Mouse (Mus musculus) stomach, postnatal 0 days (tissue): ENCODE results near the gene Msh3. TPM values are rescaled to one million over a fixed set of nuclear protein-coding genes. Genes with fewer than 3 reads are reported as not detected.

Experiments
- ATAC-seq: fragments of 200-750 bp; cut with Nextera tagmentation; 2 replicates; pipeline ENCODE4 v1.8.0; 2017; ENCODE audit not compliant: low FRiP score, low TSS enrichment
- DNase-seq: peaks from one replicate; pipeline ENCODE4 v3.0.0-alpha.2; 2016; ENCODE audit warnings: low spot score
- H3K27ac ChIP-seq: fragments of 300-500 bp; sonication (generic); replicated peaks from 2 replicates; pipeline ENCODE4 v1.5.1; 2014; ENCODE audit warnings: mild to moderate bottlenecking, control low read depth
- H3K27me3 ChIP-seq: fragments of 300-500 bp; sonication (generic); 2 replicates; pipeline ENCODE4 v1.6.1; 2014; ENCODE audit warnings: low read length; ENCODE audit not compliant: control insufficient read depth, insufficient read depth
- H3K36me3 ChIP-seq: fragments of 300-500 bp; sonication (generic); 2 replicates; pipeline ENCODE4 v1.6.1; 2014; ENCODE audit warnings: low read length, mixed read lengths; ENCODE audit not compliant: control insufficient read depth, insufficient read depth
- H3K4me1 ChIP-seq: fragments of 300-500 bp; sonication (generic); replicated peaks from 2 replicates; pipeline ENCODE4 v1.6.1; 2014; ENCODE audit warnings: antibody characterized with exemption; ENCODE audit not compliant: control insufficient read depth, insufficient read depth
- H3K4me2 ChIP-seq: fragments of 300-500 bp; sonication (generic); replicated peaks from 2 replicates; pipeline ENCODE4 v1.6.1; 2014; ENCODE audit warnings: low read depth, mild to moderate bottlenecking, control low read depth, moderate library complexity
- H3K4me3 ChIP-seq: fragments of 300-500 bp; sonication (generic); 2 replicates; pipeline ENCODE4 v1.5.1; 2014; ENCODE audit warnings: low read depth, low read length, control low read depth
- H3K9ac ChIP-seq: fragments of 300-500 bp; sonication (generic); 2 replicates; pipeline ENCODE4 v1.6.1; 2014; ENCODE audit warnings: mild to moderate bottlenecking, low read length, control low read depth, mixed read lengths
- H3K9me3 ChIP-seq: fragments of 300-500 bp; sonication (generic); 2 replicates; pipeline ENCODE4 v1.6.1; 2016; ENCODE audit warnings: low read length; ENCODE audit not compliant: control insufficient read depth
- CTCF ChIP-seq: IDR thresholded peaks from 2 replicates; pipeline ENCODE4 v1.5.1; 2016; ENCODE audit warnings: antibody characterized with exemption, low read depth, mild to moderate bottlenecking, moderate library complexity
- EP300 ChIP-seq: optimal IDR thresholded peaks from 2 replicates; pipeline ENCODE3; 2016; ENCODE audit warnings: antibody characterized with exemption
- WGBS: fragments of 180-500 bp; shearing (Covaris S2); extraction: QIAGEN DNeasy Blood & Tissue Kit; methylation state at CpG from one replicate; pipeline ENCODE4 v1.1.7; 2014; 5-methylcytosine and 5-hydroxymethylcytosine counted together
- polyA plus RNA-seq: library from polyadenylated mRNA; unstranded; fragments of >200 nt; fragmentation: Nextera tagmentation; extraction: Ambion mirVana; gene quantifications from 2 replicates; pipeline ENCODE4 v1.2.1, GENCODE M21; 2015

Msh3 gene
- polyA plus RNA-seq, 1 experiment from 2014 or later = 8.3 TPM

DNA sequence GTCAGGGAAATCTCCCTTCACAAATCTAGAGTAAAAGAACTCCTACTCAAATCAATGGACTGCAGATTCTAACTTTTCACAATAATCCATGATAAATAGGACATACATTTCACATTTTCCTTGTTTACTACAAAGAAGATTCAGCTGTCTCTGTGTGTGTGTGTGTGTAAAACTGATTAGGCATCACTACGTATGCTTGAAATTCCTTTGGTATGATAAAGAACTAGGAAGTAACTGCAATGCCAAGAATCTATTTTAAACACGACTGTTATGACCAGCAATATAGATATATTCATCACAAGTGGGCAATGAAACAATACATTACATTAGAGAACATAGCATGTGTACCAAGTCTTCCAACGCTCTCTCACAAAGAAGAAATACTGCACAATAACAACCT lies 99.3 kb downstream of the Msh3 start:
- 59% methylated on average over 3 of the region's 3 CpGs for WGBS
- no peak for DNase-seq
- TF ChIP-seq CTCF = no peak

DNA sequence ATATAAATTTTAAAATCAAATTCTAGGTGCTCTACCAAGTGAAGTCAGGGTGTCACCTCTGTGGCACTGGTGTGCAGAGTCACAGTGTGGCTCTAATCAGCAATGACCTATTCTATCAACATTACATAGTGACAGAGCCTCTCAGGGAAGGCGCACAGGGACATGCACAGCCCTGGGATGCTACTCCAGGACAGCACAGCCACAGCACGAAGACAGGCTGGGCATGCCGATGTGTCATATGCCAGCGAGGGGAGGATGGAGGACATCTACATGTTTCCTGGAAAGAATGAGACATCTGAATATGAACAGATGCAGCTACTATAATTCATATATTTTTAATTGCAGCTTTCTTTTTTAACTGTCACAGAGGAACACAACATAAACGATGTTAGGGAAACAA lies 101.0 kb downstream of the Msh3 start:
- H3K4me1 ChIP-seq = no peaks in the 10 kb centered on the region
- no peaks in the 10 kb centered on the region for H3K27me3 ChIP-seq
- TF ChIP-seq EP300 (no peak), CTCF (no peak)
- H3K27ac ChIP-seq = no peak overlapping the region
- no peak overlapping the region for H3K4me2 ChIP-seq
- peaks cover 4% of the 10 kb centered on the region; the same call in 1 of the 2 replicates for H3K36me3 ChIP-seq
- DNase-seq (no peak), ATAC-seq (no peak)
- no peak overlapping the region for H3K4me3 ChIP-seq
- H3K9ac ChIP-seq = no peak overlapping the region
- 95% methylated on average over 5 of the region's 5 CpGs for WGBS
- H3K9me3 ChIP-seq = no peaks in the 10 kb centered on the region

More for the DNA sequence above, 99.3 kb downstream of the Msh3 start:
- Histone ChIP-seq H3K4me1 (no peaks in the 10 kb centered on the region), H3K4me3 (no peak overlapping the region), H3K36me3 (peaks cover 4% of the 10 kb centered on the region; the same call in 1 of the 2 replicates), H3K9me3 (no peaks in the 10 kb centered on the region), H3K27ac (no peak overlapping the region), H3K27me3 (no peaks in the 10 kb centered on the region), H3K9ac (no peak overlapping the region), H3K4me2 (no peak overlapping the region)
- no peak for ATAC-seq

DNA sequence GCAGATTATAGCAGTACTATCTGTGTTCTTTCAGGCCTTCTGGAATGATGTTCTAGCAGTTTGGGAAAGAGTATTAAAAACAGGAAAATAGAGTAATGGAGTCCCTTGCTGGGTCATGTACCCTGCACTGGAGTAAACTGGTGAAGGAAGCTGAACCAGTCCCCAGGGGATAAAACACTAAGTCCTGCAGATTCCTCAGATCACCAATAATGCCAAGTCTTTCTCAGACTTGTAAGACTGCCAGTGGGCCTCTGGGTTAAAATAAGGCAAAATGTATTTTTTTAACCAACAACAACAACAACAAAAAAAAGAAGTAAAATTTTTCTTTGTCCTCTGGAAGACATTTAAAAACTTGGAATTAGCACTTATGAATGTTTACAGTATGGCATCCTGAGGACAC lies 102.5 kb downstream of the Msh3 start:
- DNase-seq (no peak), ATAC-seq (no peak)
- Histone ChIP-seq H3K36me3 (peaks cover 4% of the 10 kb centered on the region; the same call in 1 of the 2 replicates), H3K4me3 (no peak overlapping the region), H3K27ac (no peak overlapping the region), H3K4me1 (no peaks in the 10 kb centered on the region), H3K27me3 (no peaks in the 10 kb centered on the region), H3K9me3 (no peaks in the 10 kb centered on the region), H3K4me2 (no peak overlapping the region), H3K9ac (no peak overlapping the region)
- TF ChIP-seq CTCF = no peak
- TF ChIP-seq EP300 = no peak

DNA sequence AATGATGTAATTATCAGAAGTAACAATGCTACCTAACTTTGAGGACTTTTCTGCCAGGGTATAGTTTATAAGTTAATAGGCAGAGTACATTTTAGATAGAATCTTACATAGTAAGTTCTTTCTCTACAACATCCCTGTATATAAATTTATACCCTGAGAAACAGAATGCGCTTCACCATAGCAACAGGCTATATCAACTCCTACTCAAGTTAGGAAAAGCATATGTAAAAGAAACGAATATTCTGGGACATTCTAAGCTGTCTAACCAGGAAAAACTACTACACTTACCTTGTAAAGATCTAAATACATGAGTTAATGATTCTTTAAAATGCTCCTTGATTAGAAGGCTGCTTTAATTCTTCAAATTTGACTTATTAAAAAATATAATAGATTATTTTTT lies 107.2 kb downstream of the Msh3 start:
- Histone ChIP-seq H3K36me3 (0 out of 2 replicates have a peak, but pooled peaks cover 3% of the 10 kb centered on the region), H3K4me3 (no peak overlapping the region), H3K27ac (no peak overlapping the region), H3K9me3 (no peaks in the 10 kb centered on the region), H3K4me1 (no peaks in the 10 kb centered on the region), H3K4me2 (no peak overlapping the region), H3K9ac (no peak overlapping the region), H3K27me3 (no peaks in the 10 kb centered on the region)
- 88% methylated on average over 2 of the region's 2 CpGs for WGBS
- ATAC-seq = no peak
- DNase-seq = no peak
- TF ChIP-seq EP300 (no peak), CTCF (no peak)

GRCm38 (mm10) chr13:92246966-92247365 lies 107.8 kb downstream of the Msh3 start:
- WGBS = 90% methylated on average over 5 of the region's 5 CpGs
- H3K4me3 ChIP-seq = no peak overlapping the region
- H3K9ac ChIP-seq = no peak overlapping the region
- no peaks in the 10 kb centered on the region for H3K9me3 ChIP-seq
- no peak overlapping the region for H3K27ac ChIP-seq
- H3K36me3 ChIP-seq = 0 out of 2 replicates have a peak, but pooled peaks cover 3% of the 10 kb centered on the region
- no peak overlapping the region for H3K4me2 ChIP-seq
- no peak for DNase-seq
- no peak for TF ChIP-seq EP300
- no peak for TF ChIP-seq CTCF
- ATAC-seq = no peak
- no peaks in the 10 kb centered on the region for H3K27me3 ChIP-seq
- H3K4me1 ChIP-seq = no peaks in the 10 kb centered on the region

DNA sequence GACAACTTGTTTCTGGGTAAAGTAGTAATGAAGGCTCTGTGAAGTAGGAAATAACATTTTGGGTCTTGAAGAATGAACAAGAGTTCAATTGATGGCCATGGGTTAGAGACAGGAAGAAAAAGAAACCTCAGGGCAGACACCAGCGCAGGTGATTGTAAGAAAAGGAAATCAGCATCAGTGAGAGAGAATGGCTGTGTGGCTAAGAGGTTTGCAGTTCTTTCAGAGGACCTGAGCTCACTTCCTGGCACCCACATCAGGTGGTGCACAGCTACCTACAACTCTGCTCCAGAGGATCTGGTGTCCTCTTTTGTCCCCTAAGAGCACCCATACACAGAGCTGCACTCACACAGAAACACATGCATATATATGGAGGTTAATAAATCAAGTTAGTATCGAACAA lies 110.1 kb downstream of the Msh3 start:
- DNase-seq (no peak), ATAC-seq (no peak)
- Histone ChIP-seq H3K4me1 (no peaks in the 10 kb centered on the region), H3K27me3 (no peaks in the 10 kb centered on the region), H3K9me3 (no peaks in the 10 kb centered on the region), H3K9ac (no peak overlapping the region), H3K4me3 (no peak overlapping the region), H3K4me2 (no peak overlapping the region), H3K36me3 (0 out of 2 replicates have a peak, but pooled peaks cover 3% of the 10 kb centered on the region), H3K27ac (no peak overlapping the region)
- TF ChIP-seq EP300 = no peak
- no peak for TF ChIP-seq CTCF
- 96% methylated on average over 2 of the region's 2 CpGs for WGBS
